Mouse (Mus musculus) urinary bladder, postnatal 10 days (tissue): ENCODE data around the gene Rnf215.
"Not testable (repeated sequence)": the region's sequence is repeated elsewhere in the genome, so short reads cannot be mapped to it uniquely, and the experiment has no call there.

Source experiments
- DNase-seq: peaks from one replicate; pipeline ENCODE4 v3.0.0; 2022; ENCODE audit warnings: low spot score

Rnf215 gene

GRCm38 (mm10) chr11:4113496-4113895 is 21.5 kb upstream of the Rnf215 start:
- DNase-seq: no peak

GRCm38 (mm10) chr11:4113970-4114369 is 21.0 kb upstream of the Rnf215 start:
- no peak for DNase-seq

DNA sequence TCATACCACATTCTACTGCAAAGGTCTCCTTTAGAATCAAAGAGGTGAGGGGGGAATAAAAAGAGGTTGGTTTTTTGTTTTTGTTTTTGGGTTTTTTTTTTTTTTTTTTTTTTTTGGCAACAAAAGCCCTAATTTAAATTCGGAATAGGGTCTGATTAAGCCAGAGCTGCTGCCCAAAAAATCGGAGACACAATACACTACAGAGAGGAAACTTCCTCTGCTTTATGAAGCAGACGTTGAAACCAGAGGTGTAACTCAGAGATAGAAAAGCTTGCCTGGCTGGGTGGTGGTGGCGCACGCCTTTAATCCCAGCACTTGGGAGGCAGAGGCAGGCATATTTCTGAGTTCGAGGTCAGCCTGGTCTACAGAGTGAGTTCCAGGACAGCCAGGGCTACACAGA is 20.5 kb upstream of the Rnf215 start:
- not testable (repeated sequence) for DNase-seq

- DNase-seq: no peak
Observed at GRCm38 (mm10) chr11:4115407-4115806, 19.6 kb upstream of the Rnf215 start.

GRCm38 (mm10) chr11:4116458-4117141 is 18.4 kb upstream of the Rnf215 start:
- DNase-seq: no peak

GRCm38 (mm10) chr11:4117372-4118071 is 17.5 kb upstream of the Rnf215 start:
- DNase-seq: no peak

- DNase-seq: no peak
Observed at GRCm38 (mm10) chr11:4118081-4118921, 16.7 kb upstream of the Rnf215 start.

DNA sequence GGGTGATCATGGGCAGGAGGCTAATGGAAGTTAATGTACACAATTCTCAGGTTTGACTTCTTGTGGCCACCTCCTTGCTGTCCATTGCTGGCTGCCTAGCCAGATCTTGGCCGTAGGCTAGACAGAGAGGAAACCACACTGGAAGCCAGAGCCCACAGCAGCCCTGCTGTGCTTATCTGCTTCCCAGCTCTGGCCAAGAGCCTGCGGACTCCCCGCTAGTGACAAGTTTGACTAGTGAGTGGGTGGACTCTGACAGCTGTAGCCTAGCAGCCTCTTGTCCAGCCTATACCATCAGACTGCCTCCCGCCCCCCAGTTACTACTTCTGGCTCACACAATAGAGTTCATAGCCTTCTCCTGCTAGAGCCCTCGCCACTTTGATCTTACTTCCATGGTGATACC is 15.4 kb upstream of the Rnf215 start:
- DNase-seq: no peak

GRCm38 (mm10) chr11:4121691-4122090 is 13.3 kb upstream of the Rnf215 start:
- DNase-seq: no peak

GRCm38 (mm10) chr11:4122226-4122625 is 12.8 kb upstream of the Rnf215 start:
- no peak for DNase-seq

DNA sequence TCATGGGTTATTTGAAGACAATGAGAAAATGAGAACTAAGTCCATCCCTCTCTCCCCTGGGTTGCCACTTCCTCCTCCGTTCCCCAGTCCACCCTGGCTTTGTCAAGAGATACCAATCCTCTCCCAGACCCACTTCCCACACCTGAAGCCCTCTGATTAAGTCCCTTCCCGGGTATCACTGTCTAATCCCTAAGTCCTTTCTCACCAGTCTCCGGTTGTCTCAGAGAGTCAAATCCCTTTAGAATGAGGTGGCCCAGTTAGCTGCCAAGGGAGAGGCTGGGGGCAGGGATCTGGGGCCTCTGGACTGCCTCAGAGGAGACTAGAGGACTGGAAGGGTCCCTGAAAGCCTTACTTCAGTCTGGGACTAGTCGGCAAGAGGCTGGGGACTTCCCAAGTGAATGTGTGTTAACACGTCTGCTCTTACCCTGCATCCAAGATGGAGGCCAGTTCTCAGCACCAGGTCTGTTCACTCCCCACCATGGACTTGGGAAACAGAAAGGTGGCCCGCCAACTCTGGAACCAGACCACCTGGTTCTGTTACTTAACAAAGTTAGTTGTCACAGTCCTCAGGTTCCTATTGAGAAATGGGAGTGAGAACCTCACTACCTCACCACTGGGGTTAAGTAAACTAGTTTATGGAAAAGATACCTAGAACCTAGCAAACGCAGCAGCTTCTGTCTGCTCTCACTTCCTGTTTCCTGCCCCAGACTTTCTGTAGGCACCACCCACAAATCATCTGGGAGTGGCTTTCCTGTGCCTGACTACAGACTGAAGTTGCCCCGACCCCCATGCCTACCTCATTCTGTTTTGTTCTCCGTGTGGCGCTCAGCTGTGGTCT is 12.0 kb upstream of the Rnf215 start, which contains the start of gene Sec14l2:
Gene Sec14l2, minus strand, starts transcription at position 674 of the 838 bp plus-strand sequence.
- no peak for DNase-seq

DNA sequence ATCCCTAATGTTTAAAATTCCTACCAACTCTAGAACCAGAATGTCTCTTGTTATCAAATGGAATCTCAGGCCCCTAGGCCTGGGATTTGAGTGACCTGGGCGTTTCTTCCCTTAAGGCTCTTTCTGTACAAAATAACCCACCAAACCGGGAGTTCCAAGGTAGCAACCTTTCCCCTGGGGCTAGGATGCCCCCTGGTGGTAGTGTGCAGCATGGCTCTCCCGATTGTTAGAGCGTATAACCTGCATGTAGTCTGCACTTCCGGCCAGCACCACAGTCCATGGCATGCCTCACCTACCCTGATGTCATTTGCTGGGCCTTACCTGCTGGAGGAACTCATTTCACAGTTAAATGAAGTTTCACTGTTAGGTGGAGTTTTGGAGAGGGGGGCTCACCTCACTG is 11.1 kb upstream of the Rnf215 start:
- no peak for DNase-seq

GRCm38 (mm10) chr11:4127059-4127458 is 7.9 kb upstream of the Rnf215 start:
- DNase-seq: no peak

GRCm38 (mm10) chr11:4128461-4128860 is 6.5 kb upstream of the Rnf215 start:
- DNase-seq: not testable (repeated sequence)

DNA sequence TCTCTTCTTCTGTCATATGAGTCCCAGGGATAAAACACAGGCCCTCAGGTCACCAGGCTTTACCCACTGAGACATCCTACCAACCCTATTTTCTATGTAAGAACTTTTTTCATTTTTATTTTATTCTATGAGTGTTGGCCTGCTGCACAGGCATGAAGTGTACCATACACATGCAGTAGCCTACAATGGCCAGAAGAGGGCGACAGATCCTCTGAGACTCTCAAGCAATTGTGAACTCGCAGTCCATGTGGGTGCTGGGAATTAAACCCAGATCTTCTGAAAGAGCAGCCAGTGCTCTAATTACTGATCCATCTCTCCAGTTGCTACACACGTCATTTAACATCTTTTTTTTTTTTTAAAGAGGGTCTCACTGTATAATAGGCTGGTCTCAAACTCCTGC is 1.6 kb upstream of the Rnf215 start:
- DNase-seq: no peak

GRCm38 (mm10) chr11:4134400-4134799 is 602 bp upstream of the Rnf215 start:
- no peak for DNase-seq

- no peak for DNase-seq
Observed at GRCm38 (mm10) chr11:4138964-4139363, 4.0 kb downstream of the Rnf215 start.

DNA sequence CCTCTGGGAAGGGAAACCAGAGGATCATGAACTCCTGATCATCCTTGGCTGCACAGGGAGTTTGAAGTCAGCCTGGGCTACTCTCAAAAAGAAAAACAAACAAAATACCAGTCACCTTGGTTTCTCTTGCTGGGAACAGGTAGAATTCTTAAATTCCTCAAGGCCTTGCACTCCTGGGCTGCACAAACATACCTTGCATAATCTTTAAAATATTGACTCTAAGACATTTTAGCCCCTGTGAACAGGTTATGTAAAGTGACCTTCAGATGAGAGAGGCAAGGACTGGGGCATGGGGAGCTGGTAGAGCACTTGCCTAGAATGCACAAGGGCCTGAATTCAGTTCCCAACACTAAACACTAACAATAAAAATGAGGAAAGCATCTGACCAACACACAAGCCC is 6.5 kb downstream of the Rnf215 start:
- DNase-seq: no peak

DNA sequence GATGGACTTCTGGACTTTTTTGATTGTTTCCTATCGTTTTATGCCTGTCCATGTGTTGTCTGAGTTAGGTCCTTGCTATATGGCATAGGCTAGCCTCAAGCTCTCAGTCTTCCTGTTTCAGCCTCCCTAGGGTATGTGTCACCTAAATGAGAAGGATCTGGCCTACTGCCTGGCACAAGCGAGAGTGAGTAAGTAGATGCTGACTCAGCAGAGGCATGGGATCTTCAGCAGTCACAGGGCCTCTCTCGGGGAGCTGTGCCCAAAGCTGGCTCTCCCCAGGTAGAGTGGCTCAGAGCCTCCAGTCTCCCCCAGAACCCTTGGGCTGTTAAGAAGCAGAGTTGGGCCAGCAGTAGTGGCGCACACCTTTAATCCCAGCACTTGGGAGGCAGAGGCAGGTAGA is 7.3 kb downstream of the Rnf215 start:
- no peak for DNase-seq

DNA sequence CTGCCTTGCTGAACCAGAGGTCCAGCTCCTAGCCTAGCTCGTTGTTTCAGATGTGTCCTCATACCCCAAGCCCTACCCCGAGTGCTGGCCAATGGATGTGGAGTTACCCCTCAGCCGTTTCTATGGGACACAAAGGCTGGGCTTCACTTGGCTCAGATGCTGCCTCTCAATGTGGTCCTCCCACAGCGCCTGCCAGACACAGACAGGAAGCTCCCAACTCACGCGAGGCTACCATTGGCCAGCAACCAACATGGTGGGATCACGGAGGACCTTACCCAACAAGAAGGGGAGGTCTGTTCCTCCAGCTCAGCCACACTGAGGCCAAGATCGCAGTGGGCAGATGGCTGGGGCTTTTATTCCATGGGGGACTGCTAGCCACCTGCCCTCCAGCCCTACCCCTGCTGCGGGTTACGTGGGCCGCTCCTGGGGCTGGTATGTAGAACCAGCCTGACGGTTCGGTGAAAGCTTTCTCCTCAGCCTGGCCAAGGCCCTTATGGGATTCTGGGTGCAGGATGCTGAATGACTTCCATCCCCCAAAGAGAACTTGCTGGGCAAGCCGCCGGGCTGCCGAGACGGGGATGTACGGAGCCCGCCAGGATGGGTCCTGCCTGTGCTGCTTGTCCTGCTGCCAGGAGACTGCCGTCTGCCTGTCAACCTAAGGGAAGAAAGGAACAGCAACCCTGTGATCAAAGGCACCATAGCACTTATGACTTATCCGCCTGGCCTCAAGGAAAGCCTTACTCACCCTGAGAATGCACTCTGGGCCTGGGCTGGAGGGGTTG is 8.5 kb downstream of the Rnf215 start:
- no peak for DNase-seq

DNA sequence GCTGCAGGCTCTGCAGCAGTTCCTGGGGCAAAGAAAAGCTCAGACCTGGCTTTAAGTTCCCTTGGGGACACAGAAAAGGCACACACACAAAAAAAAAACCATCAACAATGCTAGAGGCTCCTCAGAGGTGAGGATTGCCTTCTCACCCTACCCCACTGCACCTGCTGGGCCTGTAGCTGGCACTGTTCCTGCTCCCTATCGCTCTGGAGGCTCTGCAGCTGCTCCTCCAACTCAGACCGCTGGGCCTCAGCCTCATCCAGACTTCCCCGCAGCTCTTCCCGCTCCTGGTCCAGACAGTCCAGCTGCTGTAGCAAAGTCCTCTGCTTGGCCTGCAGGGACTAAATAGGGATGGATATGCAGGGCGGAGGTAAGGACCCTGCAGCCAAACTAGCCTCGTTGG is 11.4 kb downstream of the Rnf215 start:
- DNase-seq: no peak
